8 mouse cellular contexts compared by ENCODE assay signal in genomic region chr2:155380261-155381059, GRCm38 (mm10). TPM values are rescaled to one million over a fixed set of nuclear protein-coding genes. Genes with fewer than 3 reads are reported as not detected.
DNase-seq lines count a peak whose midpoint lies in the region; ATAC-seq and TF ChIP-seq lines count a peak whose summit lies in the region.

Gene Trp53inp2 (plus strand): TSS chr2:155381059.

- H3K36me3 ChIP-seq in ES-Bruce4 (ENCODE audit: control insufficient read depth, insufficient read depth, low read length, poor library complexity, severe bottlenecking), result no peaks in the 10 kb centered on the region
- H3K36me3 ChIP-seq in forebrain, embryonic 16.5 days (ENCODE audit: control insufficient read depth, insufficient read depth), result no peaks in the 10 kb centered on the region
- peaks cover 5% of the 10 kb centered on the region for H3K36me3 ChIP-seq in hindbrain, embryonic 13.5 days

- peak within 1 kb of the TSS; percentile 84 for H3K9ac ChIP-seq in ES-Bruce4 (ENCODE audit: low read depth, poor library complexity, severe bottlenecking)
- peak within 1 kb of the TSS; percentile 99 for H3K9ac ChIP-seq in forebrain, embryonic 16.5 days (replicated peaks; ENCODE audit: low read depth, low read length)
- peak within 1 kb of the TSS; percentile 94 for H3K9ac ChIP-seq in hindbrain, embryonic 13.5 days

- H3K4me1 ChIP-seq in ES-Bruce4 (ENCODE audit: control insufficient read depth, insufficient read depth, low read length), result no peaks in the 10 kb centered on the region
- peaks cover 33% of the 10 kb centered on the region for H3K4me1 ChIP-seq in forebrain, embryonic 16.5 days (replicated peaks; ENCODE audit: control insufficient read depth, insufficient read depth, low read length)
- H3K4me1 ChIP-seq in hindbrain, embryonic 13.5 days (replicated peaks), result peaks cover 47% of the 10 kb centered on the region

- no peak within 1 kb of the TSS for H3K27ac ChIP-seq in ES-Bruce4 (ENCODE audit: insufficient read depth, low read length)
- H3K27ac ChIP-seq in forebrain, embryonic 16.5 days (ENCODE audit: low read length), result peak within 1 kb of the TSS; percentile 99
- H3K27ac ChIP-seq in hindbrain, embryonic 13.5 days, result peak within 1 kb of the TSS; percentile 100

- peak within 1 kb of the TSS; percentile 72 for H3K4me2 ChIP-seq in forebrain, embryonic 16.5 days (ENCODE audit: low read length)
- peak within 1 kb of the TSS; percentile 84 for H3K4me2 ChIP-seq in hindbrain, embryonic 13.5 days

- no peak for TF ChIP-seq POLR2A in ES-Bruce4 (IDR thresholded peaks at IDR 0.05; ENCODE audit: insufficient read depth, low read length)

- TF ChIP-seq EP300 in ES-Bruce4 (IDR thresholded peaks at IDR 0.05; ENCODE audit: insufficient read depth, low read depth, low read length), result no peak

- no peak for TF ChIP-seq CTCF in ES-Bruce4 (IDR thresholded peaks at IDR 0.05; ENCODE audit: low read depth, low read length)

- H3K4me3 ChIP-seq in ES-Bruce4 (ENCODE audit: low read depth, low read length), result peak within 1 kb of the TSS; percentile 83
- H3K4me3 ChIP-seq in forebrain, embryonic 16.5 days (replicated peaks; ENCODE audit: low read length), result peak within 1 kb of the TSS; percentile 92
- peak within 1 kb of the TSS; percentile 65 for H3K4me3 ChIP-seq in hindbrain, embryonic 13.5 days

- ATAC-seq in forebrain, embryonic 16.5 days, result no peak
- no peak for ATAC-seq in hindbrain, embryonic 13.5 days (ENCODE audit: low FRiP score)
- no peak for ATAC-seq in megakaryocyte-erythroid progenitor cell, adult 5-6 weeks (replicated peaks; ENCODE audit: low FRiP score, low TSS enrichment, poor library complexity, severe bottlenecking)

- intact Hi-C loops in left cerebral cortex, postnatal 14 days (cut with DNase I), result loop anchor here (10.0 kb wide), 2 partner anchors 106 to 146 kb away; partner anchors contain the start of genes Dynlrb1 and Map1lc3a

- WGBS in forebrain, embryonic 16.5 days, result 33% methylated on average over 8 of the region's 8 CpGs
- WGBS in hindbrain, embryonic 13.5 days, result 41% methylated on average over 8 of the region's 8 CpGs

- no peaks in the 10 kb centered on the region for H3K9me3 ChIP-seq in ES-Bruce4 (replicated peaks; ENCODE audit: control insufficient read depth, insufficient read depth, low read length, poor library complexity, severe bottlenecking)
- H3K9me3 ChIP-seq in forebrain, embryonic 16.5 days (ENCODE audit: control insufficient read depth, low read length), result no peaks in the 10 kb centered on the region
- H3K9me3 ChIP-seq in hindbrain, embryonic 13.5 days, result no peaks in the 10 kb centered on the region

- DNase-seq in adrenal gland, adult 18-20 months (ENCODE audit: low spot score in 2 of 2), result peak in 1 of 2 experiments; percentile 22
- no peak for DNase-seq in left cerebral cortex, postnatal 14 days (ENCODE audit: low spot score in 2 of 2)
- DNase-seq in naive thymus-derived CD4-positive, alpha-beta T cell, adult 2 months (ENCODE audit: low read depth), result peak; percentile 24
- DNase-seq in testis, postnatal 14 days (ENCODE audit: low spot score), result no peak

- no peaks in the 10 kb centered on the region for H3K27me3 ChIP-seq in ES-Bruce4 (ENCODE audit: control insufficient read depth, insufficient read depth, low read length, poor library complexity, severe bottlenecking)
- H3K27me3 ChIP-seq in forebrain, embryonic 16.5 days (replicated peaks; ENCODE audit: control insufficient read depth, insufficient read depth, low read length), result no peaks in the 10 kb centered on the region
- H3K27me3 ChIP-seq in hindbrain, embryonic 13.5 days, result peaks cover 6% of the 10 kb centered on the region

RNA-seq across cellular contexts. Expression of gene Trp53inp2, which starts in this region (rescaled TPM):
- polyA plus RNA-seq in ES-Bruce4 (2011; ENCODE audit: insufficient read depth, insufficient read length, low read depth, missing spikeins), result 24.9 and 25.7 TPM in 2 replicates
- total RNA-seq in adrenal gland, adult 18-20 months (2021), result 100 to 1,000 TPM; 293 to 384 TPM
- 82.1 and 83.2 TPM in 2 replicates for polyA plus RNA-seq in forebrain, embryonic 16.5 days (2015; fragmentation: Nextera tagmentation; extraction: Ambion mirVana)
- 125 and 126 TPM in 2 replicates for polyA plus RNA-seq in hindbrain, embryonic 13.5 days (2015; fragmentation: Nextera tagmentation; extraction: Ambion mirVana)
- 100 to 1,000 TPM; 220 to 224 TPM for total RNA-seq in left cerebral cortex, postnatal 14 days (2021)
- 1.9 and 2.8 TPM in 2 replicates for total RNA-seq in megakaryocyte-erythroid progenitor cell, adult 5-6 weeks (2014; fragmentation: Nextera tagmentation)
- total RNA-seq in megakaryocyte-erythroid progenitor cell, adult 5-6 weeks (2017), result 3.7 and 4.7 TPM in 2 replicates

Comparison
In these comparisons a context has a peak if more than half of its experiments do, and no peak if none do; other contexts are left out.
1. RNA of gene Trp53inp2 (total RNA-seq): 293 to 384 TPM in adrenal gland, adult 18-20 months and 220 to 224 TPM in left cerebral cortex, postnatal 14 days; 1.9 to 4.7 TPM in megakaryocyte-erythroid progenitor cell, adult 5-6 weeks; every median in the first group is over 10 times any median in the second.
2. Peak in every context shown above with its lines, with median percentiles within 50 percentile points of each other: H3K4me3 ChIP-seq and H3K9ac ChIP-seq.